Mouse (Mus musculus): ENCODE measurements around the gene Olfr107.

The Olfr107 gene

GRCm38 (mm10) chr17:37398926-37399325 lies at the start of gene Olfr107:
Olfr107 (plus strand) TSS chr17:37399226.
- DNase-seq (ENCODE audit: low spot score), result no peak

GRCm38 (mm10) chr17:37359282-37359681 lies 39.7 kb upstream of the Olfr107 start, which contains the start of gene Olfr104-ps:
Olfr104-ps (plus strand) TSS chr17:37359582.
- no peak for DNase-seq (ENCODE audit: low spot score)

- no peak for DNase-seq (ENCODE audit: low spot score)
Observed at GRCm38 (mm10) chr17:37378733-37379132, 20.3 kb upstream of the Olfr107 start, which contains the start of gene Olfr105-ps. Olfr105-ps (plus strand) TSS chr17:37379033.

GRCm38 (mm10) chr17:37390093-37390492 lies 8.9 kb upstream of the Olfr107 start, which contains the start of gene Olfr106-ps:
Olfr106-ps (plus strand) TSS chr17:37390393.
- DNase-seq (ENCODE audit: low spot score), result no peak

GRCm38 (mm10) chr17:37413380-37413779 lies 14.4 kb downstream of the Olfr107 start:
- DNase-seq (ENCODE audit: low spot score), result no peak

GRCm38 (mm10) chr17:37445180-37445579 lies 46.2 kb downstream of the Olfr107 start, which contains the start of gene Olfr108:
Olfr108 (plus strand) TSS chr17:37445480.
- no peak for DNase-seq (ENCODE audit: low spot score)
